Mouse (Mus musculus) embryo, embryonic 11 days (tissue): Measurements from ENCODE around the gene Gm2897.
A peak's percentile ranks its signal among the peaks of the same experiment; 100 is the strongest.
"Not testable (repeated sequence)": the region's sequence is repeated elsewhere in the genome, so short reads cannot be mapped to it uniquely, and the experiment has no call there.

Experiments used
- DNase-seq: peaks from one replicate; pipeline ENCODE4 v3.0.0-alpha.2; 2015

Gene Gm2897

DNA sequence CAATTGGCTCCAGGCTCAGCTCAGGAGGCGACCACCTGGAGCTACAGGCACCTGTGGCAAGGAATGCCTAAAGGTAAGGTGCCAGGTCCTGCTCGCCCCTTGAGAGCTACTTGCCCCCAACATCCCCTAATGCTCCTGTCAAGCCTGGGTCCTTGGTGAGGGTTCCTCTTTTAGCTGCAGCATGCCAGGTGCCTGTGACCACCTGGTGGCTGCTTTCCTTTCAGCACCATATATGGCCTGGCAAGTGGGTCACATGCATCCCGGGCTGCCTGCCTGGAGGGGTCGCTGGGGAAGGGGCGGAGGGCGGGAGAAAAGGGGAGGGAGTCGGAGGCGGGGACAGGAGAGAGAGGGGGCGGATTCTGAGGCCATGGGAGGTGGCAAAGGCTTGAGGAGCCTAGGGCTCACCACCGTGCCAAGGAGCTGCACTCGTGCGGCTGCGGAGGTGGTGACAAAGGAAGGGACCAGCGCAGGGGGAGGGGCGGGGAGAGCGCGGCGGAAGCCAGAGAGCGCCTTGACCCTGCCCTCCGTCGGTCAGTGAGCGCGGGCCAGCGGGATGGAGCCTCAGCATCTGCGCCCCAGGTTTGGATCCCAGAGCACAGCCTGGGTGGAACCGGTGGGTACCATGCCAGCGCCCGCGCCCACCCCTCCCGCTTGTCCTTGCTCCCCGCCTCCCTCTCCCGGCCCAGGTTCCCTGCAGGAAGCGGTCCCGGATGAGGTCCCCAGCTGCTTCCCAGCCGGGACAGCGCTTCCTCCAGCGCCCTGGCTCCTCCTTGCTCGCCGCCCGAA is at the start of gene Gm2897:
Gene Gm2897 (plus strand): TSS at position 559 of the 786 bp plus-strand sequence.
- peak; percentile 50 for DNase-seq

DNA sequence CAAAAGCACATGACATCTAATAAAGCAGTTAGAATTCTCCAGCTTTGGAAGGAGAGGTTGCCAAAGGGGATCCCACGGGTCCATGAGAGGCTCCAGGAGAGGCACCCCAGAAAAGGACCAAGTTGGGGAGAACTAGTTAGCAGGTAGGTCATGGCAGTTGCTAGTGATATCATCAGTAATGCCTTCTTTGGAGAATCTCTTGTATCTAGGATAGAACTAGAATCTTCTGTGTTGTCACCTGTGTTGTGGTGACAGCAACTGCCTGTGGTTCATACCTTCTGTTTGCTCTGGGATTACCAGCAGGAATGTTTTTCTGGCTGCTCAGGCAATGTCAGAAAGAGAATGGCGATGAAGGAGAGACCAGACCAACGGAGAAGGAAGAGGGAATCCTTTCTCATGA is 19.4 kb upstream of the Gm2897 start, which contains the start of gene Gm2888:
Gene Gm2888 (plus strand): TSS at position 301 of the 400 bp plus-strand sequence.
- DNase-seq, result not testable (repeated sequence)

DNA sequence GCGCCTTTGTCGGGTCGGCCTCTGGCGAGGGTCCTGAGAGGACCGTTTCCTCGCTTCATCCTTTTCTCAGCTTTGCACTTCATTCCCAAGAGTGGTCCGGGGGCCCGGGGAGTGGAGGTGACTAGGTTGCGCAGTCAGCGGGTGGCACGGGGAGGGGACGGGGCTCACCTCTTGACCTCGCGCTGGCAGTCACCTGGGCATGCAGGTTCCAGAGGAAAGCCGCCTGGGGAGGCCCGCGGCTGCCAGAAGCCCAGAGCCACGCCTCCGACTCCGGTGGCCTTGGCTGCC is 372 bp downstream of the Gm2897 start:
- DNase-seq, result peak; percentile 11

DNA sequence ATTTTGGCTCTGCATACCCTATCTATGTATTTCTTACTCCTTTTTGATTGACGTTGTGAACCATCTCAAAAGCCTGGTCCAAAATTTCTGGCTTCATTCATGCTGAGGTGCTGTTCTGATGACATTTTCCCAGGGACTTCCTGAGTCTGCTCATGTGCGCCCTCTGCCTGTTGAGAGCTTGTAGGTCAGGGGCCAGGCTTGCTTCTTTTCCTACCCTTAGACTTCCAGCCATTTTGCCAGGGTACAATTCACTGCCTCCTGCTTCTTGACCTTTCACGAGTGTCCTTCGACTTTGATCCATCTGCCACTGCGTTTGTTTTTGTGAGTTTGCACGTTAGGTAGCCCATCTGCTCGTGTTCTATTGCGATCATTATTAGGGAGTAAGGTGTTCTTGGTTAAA is 1.0 kb downstream of the Gm2897 start:
- not testable (repeated sequence) for DNase-seq

DNA sequence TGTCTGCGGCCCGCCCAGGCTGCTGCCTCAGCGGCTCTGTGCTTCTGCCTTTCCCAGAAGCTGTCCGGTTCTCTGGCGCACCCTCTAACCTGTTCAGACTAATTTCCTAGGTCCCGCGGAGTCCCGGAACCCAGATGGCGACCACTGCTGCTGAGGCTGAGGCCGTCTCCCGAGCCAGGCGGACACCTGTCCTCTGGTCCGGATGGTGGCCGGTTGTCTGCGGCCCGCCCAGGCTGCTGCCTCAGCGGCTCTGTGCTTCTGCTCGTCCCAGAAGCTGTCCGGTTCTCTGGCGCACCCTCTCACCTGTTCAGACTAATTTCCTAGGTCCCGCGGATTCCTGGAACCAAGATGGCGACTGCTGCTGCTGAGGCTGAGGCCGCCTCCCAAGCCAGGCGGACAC is 67.0 kb downstream of the Gm2897 start:
- not testable (repeated sequence) for DNase-seq
